Mouse (Mus musculus) lung, embryonic 15.5 days (tissue): Measurements from ENCODE around the gene Ppp2r1b. TPM values are rescaled to one million over a fixed set of nuclear protein-coding genes. Genes with fewer than 3 reads are reported as not detected.
A peak's percentile ranks its signal among the peaks of the same experiment; 100 is the strongest.
"Not testable (repeated sequence)": the region's sequence is repeated elsewhere in the genome, so short reads cannot be mapped to it uniquely, and the experiment has no call there.

Source experiments
- ATAC-seq: fragments of 200-750 bp; cut with Nextera tagmentation; 2 replicates; pipeline ENCODE4 v1.8.0; 2017; ENCODE audit warnings: moderate number of reproducible peaks, borderline replicate concordance; ENCODE audit not compliant: low FRiP score, low TSS enrichment; ENCODE audit errors: extremely low read depth
- H3K27ac ChIP-seq: fragments of 300-500 bp; sonication (generic); 2 replicates; pipeline ENCODE4 v1.5.1; 2015; ENCODE audit warnings: moderate library complexity, mild to moderate bottlenecking, inconsistent platforms
- H3K27me3 ChIP-seq: fragments of 300-500 bp; sonication (generic); 2 replicates; pipeline ENCODE4 v1.6.1; 2015; ENCODE audit warnings: inconsistent platforms
- H3K36me3 ChIP-seq: fragments of 300-500 bp; sonication (generic); 2 replicates; pipeline ENCODE4 v1.6.1; 2015; ENCODE audit warnings: inconsistent platforms
- H3K4me1 ChIP-seq: fragments of 300-500 bp; sonication (generic); 2 replicates; pipeline ENCODE4 v1.6.1; 2015; ENCODE audit warnings: inconsistent platforms
- H3K4me2 ChIP-seq: fragments of 300-500 bp; sonication (generic); 2 replicates; pipeline ENCODE4 v1.6.1; 2015; ENCODE audit warnings: inconsistent platforms, mild to moderate bottlenecking, moderate library complexity
- H3K4me3 ChIP-seq: fragments of 300-500 bp; sonication (generic); 2 replicates; pipeline ENCODE4 v1.5.1; 2015; ENCODE audit warnings: mild to moderate bottlenecking, inconsistent platforms
- H3K9ac ChIP-seq: fragments of 300-500 bp; sonication (generic); 2 replicates; pipeline ENCODE4 v1.6.1; 2015; ENCODE audit warnings: inconsistent platforms
- H3K9me3 ChIP-seq: fragments of 300-500 bp; sonication (generic); 2 replicates; pipeline ENCODE4 v1.6.1; 2016; ENCODE audit warnings: inconsistent platforms
- WGBS: fragments of 180-500 bp; shearing (Covaris S2); methylation state at CpG from one replicate; pipeline ENCODE4 v1.1.7; 2015; 5-methylcytosine and 5-hydroxymethylcytosine counted together
- polyA plus RNA-seq: library from polyadenylated mRNA; unstranded; fragments of >200 nt; fragmentation: Nextera tagmentation; extraction: Ambion mirVana; gene quantifications from 2 replicates; pipeline ENCODE4 v1.2.1, GENCODE M21; 2015

The Ppp2r1b gene
- polyA plus RNA-seq, 1 experiment from 2014 or later = 66.1 TPM

DNA sequence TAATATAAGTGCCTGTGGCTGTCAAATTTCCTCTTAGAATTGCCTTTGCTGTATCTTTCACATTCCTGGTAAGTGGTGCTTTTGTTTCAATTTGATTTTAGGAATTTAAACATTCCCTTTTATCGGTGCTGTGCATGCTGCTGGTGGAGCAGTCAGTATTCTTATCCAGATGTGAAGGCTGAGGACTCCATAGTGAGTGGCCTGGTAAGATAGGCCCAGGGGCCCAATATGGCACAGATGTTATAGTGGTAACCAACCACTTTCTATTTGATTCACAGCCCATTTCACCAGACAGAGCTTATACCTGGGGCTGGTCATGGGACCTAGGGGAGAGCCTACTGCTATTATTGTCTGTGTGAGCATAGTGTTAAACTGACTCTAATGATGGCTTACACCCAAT lies 28.6 kb upstream of the Ppp2r1b start:
- Histone ChIP-seq H3K27ac (no peak overlapping the region), H3K4me2 (no peak overlapping the region), H3K9ac (no peak overlapping the region), H3K9me3 (no peaks in the 10 kb centered on the region), H3K4me1 (no peaks in the 10 kb centered on the region), H3K36me3 (peaks cover 34% of the 10 kb centered on the region), H3K4me3 (no peak overlapping the region), H3K27me3 (no peaks in the 10 kb centered on the region)
- ATAC-seq = no peak
- WGBS = 100% methylated on average over 1 of the region's 1 CpGs

DNA sequence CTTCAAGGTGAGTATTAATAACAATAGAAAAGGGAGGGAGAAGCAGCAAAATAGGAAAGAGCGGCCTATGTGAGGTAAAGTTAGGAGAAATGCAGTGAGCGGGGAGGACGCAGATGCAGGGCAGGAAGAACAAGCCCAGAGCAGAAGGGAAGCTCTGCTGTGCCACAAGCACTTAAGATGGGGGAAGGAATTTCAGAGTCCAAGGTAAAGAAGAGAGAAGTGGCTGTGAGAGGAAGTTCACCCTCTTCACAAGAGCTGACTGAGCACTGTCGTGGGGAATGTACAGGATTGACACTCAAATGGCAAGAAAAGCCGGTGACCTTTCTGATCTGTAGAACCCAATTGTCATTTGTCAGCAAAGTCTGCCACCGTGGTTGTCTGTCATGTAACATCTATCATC lies 27.1 kb upstream of the Ppp2r1b start:
- ATAC-seq = no peak
- H3K4me2 ChIP-seq = no peak overlapping the region
- H3K9ac ChIP-seq = no peak overlapping the region
- H3K27me3 ChIP-seq = no peaks in the 10 kb centered on the region
- no peaks in the 10 kb centered on the region for H3K4me1 ChIP-seq
- no peaks in the 10 kb centered on the region for H3K9me3 ChIP-seq
- no peak overlapping the region for H3K27ac ChIP-seq
- no peak overlapping the region for H3K4me3 ChIP-seq
- peaks cover 31% of the 10 kb centered on the region for H3K36me3 ChIP-seq
- WGBS = 68% methylated on average over 6 of the region's 6 CpGs

DNA sequence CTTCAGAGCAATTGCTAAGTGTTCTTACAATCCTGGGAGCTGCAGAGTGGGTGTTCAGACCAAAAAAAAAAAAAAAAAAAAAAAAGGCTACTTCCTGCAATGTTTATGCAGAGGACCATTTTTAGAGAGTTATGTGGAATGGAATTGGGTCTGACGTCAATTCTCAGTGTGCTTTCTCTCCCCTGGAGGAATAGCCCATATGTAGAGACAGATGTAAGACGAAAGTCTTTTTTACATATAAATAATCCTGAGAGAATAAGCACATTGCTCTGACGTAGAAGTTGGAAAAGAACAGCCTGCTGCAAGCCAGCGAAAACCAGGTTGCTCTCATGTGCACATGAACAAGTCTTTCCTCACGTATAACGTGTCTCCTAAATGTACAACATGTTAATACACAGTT lies 25.4 kb upstream of the Ppp2r1b start:
- no peak for ATAC-seq
- no peak overlapping the region for H3K9ac ChIP-seq
- no peak overlapping the region for H3K4me3 ChIP-seq
- no peaks in the 10 kb centered on the region for H3K27me3 ChIP-seq
- H3K36me3 ChIP-seq = peaks cover 24% of the 10 kb centered on the region; the same call in 1 of the 2 replicates
- no peak overlapping the region for H3K27ac ChIP-seq
- 86% methylated on average over 6 of the region's 6 CpGs for WGBS
- H3K9me3 ChIP-seq = no peaks in the 10 kb centered on the region
- no peak overlapping the region for H3K4me2 ChIP-seq
- no peaks in the 10 kb centered on the region for H3K4me1 ChIP-seq

DNA sequence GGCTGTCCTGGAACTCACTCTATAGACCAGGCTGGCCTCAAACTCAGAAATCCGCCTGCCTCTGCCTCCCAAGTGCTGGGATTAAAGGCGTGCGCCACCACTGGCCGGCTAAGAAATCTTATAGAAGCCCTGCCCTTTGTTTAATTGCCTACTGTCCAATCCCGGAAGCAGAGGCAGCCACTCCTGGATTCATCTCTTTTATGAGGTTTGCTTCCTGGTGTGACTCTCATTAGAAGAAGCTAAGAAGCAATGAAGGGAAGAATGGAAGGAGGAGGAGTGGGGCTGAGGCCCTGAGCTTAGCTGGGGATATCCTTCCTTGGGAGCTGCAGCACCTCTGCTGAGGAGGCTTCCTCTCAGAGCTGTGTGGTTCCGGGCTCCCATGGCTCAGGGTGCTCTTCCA lies 23.4 kb upstream of the Ppp2r1b start:
- Histone ChIP-seq H3K4me2 (no peak overlapping the region), H3K27ac (no peak overlapping the region), H3K36me3 (peaks cover 24% of the 10 kb centered on the region; the same call in 1 of the 2 replicates), H3K9me3 (no peaks in the 10 kb centered on the region), H3K9ac (no peak overlapping the region), H3K4me3 (no peak overlapping the region), H3K27me3 (no peaks in the 10 kb centered on the region), H3K4me1 (no peaks in the 10 kb centered on the region)
- ATAC-seq = no peak
- 95% methylated on average over 6 of the region's 6 CpGs for whole genome bisulfite sequencing

DNA sequence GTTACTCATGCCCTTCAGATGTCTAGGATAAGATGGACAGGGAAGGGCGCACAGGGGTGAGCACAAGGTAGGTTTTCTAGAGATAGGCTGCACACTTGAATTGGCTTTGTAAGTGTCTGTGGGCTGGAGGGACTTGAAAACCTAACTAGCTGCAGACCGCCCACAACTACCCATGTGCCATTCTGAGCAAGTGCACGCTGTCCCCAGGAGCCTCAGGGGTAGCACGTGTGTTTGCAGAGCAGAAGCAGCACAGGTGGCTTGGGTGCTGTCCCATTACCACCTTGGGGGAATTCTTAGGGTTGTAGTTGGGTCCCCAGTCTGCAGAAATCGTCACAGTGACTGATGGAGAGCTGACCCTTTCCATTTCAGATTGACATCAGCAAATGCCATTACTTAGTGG lies 22.9 kb upstream of the Ppp2r1b start:
- H3K4me3 ChIP-seq = no peak overlapping the region
- H3K4me2 ChIP-seq = no peak overlapping the region
- no peaks in the 10 kb centered on the region for H3K9me3 ChIP-seq
- no peaks in the 10 kb centered on the region for H3K4me1 ChIP-seq
- H3K27me3 ChIP-seq = no peaks in the 10 kb centered on the region
- no peak overlapping the region for H3K9ac ChIP-seq
- peaks cover 21% of the 10 kb centered on the region; the same call in 1 of the 2 replicates for H3K36me3 ChIP-seq
- no peak for ATAC-seq
- WGBS = 88% methylated on average over 5 of the region's 5 CpGs
- H3K27ac ChIP-seq = no peak overlapping the region

DNA sequence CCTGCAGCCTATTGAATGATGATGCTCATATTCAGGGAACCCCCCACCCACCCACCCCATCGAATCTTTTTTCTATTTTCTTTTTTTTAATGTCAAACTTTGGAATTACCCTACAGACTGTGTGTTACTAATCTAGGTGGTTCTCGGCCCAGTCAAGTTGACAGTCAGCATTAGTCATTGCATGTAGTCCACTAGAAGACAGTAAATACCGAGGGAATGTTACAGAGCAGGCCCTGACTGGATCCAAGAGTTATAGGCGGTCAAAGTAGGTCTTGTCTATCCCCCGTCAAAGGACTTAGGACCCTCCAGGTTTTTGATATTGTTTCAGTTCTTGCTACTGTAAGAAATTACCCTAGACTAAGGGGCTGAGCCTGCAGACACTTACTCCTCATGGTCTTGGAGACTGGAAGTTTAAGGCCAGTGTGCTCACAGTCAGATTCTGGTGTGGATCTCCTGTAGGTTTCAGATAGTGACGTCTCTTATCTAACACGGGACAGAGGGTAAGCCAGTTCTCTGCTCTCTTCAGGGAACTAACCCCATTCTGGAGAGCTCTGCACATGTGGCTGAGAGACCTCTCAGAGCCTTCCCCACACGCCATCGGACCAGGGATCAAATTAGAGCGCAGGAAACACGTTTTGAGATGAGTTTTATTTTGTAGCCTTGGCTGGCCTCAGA lies 21.2 kb upstream of the Ppp2r1b start:
- Histone ChIP-seq H3K9me3 (no peaks in the 10 kb centered on the region), H3K27me3 (no peaks in the 10 kb centered on the region), H3K4me1 (no peaks in the 10 kb centered on the region), H3K36me3 (peaks cover 30% of the 10 kb centered on the region), H3K4me3 (no peak overlapping the region), H3K27ac (no peak overlapping the region), H3K4me2 (no peak overlapping the region), H3K9ac (no peak overlapping the region)
- ATAC-seq = peak; percentile 31; the same call in 1 of the 2 replicates
- 87% methylated on average over 11 of the region's 11 CpGs for WGBS

DNA sequence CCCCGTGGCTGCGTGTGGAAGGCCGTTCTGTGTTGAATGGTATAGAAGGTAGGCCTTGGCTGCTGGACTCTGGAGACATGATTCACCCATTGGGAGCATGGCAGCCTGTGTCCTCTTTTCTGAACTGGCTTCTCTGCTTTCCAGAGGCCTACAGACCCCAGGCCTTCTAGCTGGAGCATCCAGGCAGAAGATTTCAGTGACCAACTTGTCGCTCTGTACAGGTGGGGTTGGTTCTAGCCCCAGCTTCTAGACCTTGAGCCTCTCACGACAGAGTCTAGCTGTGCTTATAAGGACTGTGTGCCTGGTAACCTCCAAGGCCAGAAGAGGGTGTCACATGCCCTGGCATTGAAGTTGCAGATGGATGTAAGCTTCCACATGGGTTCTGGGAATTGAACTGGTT lies 13.6 kb upstream of the Ppp2r1b start:
- 93% methylated on average over 5 of the region's 5 CpGs for WGBS
- no peaks in the 10 kb centered on the region for H3K9me3 ChIP-seq
- peaks cover 12% of the 10 kb centered on the region for H3K36me3 ChIP-seq

DNA sequence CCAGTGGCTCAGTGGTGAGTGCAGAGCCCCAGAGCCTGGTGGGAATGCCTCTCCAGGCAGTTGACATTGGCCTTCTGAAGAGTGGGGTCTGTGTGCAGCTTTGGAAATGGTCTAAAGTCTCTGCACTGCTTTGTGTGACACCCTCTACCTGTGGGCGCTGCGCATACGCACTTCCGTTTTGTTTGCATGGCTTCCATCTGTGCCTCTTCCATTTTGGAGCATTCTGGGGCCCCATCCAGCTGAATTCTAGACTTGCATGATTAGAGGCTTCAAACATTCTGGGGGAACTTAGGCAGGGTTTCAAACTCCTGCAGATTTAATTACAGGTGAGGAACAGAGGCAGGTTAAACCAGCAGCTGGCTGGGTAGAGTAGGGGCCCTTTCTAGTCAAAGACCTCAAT lies 12.9 kb upstream of the Ppp2r1b start:
- Histone ChIP-seq H3K9ac (no peak overlapping the region), H3K9me3 (no peaks in the 10 kb centered on the region), H3K4me1 (no peaks in the 10 kb centered on the region), H3K36me3 (peaks cover 10% of the 10 kb centered on the region), H3K4me2 (no peak overlapping the region), H3K27me3 (no peaks in the 10 kb centered on the region), H3K27ac (no peak overlapping the region), H3K4me3 (no peak overlapping the region)
- ATAC-seq = no peak
- WGBS = 94% methylated on average over 4 of the region's 4 CpGs

More for the DNA sequence above, 13.6 kb upstream of the Ppp2r1b start:
- ATAC-seq = no peak
- Histone ChIP-seq H3K4me1 (no peaks in the 10 kb centered on the region), H3K4me3 (no peak overlapping the region), H3K27me3 (no peaks in the 10 kb centered on the region), H3K9ac (no peak overlapping the region), H3K4me2 (no peak overlapping the region), H3K27ac (no peak overlapping the region)

DNA sequence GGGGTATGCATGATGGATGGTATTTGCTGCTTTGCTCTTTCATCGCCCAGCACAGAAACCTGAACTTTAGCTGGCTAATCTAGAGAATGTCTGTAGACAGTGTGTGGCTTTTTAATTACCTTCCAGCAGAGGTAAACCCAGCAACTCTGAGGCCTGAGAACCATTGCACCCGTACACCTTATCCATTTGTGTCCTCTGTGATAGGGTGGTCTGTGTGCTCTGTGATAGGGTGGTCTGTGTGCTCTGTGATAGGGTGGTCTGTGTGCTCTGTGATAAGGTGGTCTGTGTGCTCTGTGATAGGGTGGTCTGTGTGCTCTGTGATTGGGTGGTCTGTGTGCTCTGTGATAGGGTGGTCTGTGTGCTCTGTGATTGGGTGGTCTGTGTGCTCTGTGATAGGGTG lies 12.5 kb upstream of the Ppp2r1b start:
- not testable (repeated sequence) for H3K4me1 ChIP-seq, ATAC-seq, H3K9me3 ChIP-seq, H3K27ac ChIP-seq, H3K9ac ChIP-seq, H3K4me3 ChIP-seq, H3K27me3 ChIP-seq, H3K4me2 ChIP-seq
- 74% methylated on average over 2 of the region's 2 CpGs for WGBS
- peaks cover 10% of the 10 kb centered on the region for H3K36me3 ChIP-seq

DNA sequence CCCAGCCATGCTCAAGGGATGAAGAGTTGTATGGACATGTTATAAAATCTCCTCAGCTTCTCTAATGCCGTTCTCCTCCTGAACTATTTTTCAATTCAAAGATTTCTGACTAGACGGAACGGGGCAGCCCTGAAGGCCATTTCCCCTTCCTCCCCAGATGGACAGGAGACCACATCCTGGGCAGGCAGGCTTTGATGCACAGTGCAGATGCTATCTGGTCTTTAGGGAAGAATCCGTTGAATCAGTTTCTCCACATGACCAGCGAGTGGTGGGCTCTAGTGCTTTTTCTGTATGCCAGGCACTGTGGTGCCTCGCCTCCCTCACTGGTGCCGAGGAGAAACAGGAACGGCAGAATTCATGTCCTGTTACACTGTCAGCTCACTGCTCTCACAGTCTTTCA lies 11.3 kb upstream of the Ppp2r1b start:
- no peak for ATAC-seq
- H3K9ac ChIP-seq = no peak overlapping the region
- H3K9me3 ChIP-seq = no peaks in the 10 kb centered on the region
- H3K4me1 ChIP-seq = no peaks in the 10 kb centered on the region
- H3K27ac ChIP-seq = no peak overlapping the region
- H3K36me3 ChIP-seq = peaks cover 3% of the 10 kb centered on the region; the same call in 1 of the 2 replicates
- no peak overlapping the region for H3K4me2 ChIP-seq
- H3K27me3 ChIP-seq = no peaks in the 10 kb centered on the region
- H3K4me3 ChIP-seq = no peak overlapping the region
- WGBS = 62% methylated on average over 8 of the region's 8 CpGs

DNA sequence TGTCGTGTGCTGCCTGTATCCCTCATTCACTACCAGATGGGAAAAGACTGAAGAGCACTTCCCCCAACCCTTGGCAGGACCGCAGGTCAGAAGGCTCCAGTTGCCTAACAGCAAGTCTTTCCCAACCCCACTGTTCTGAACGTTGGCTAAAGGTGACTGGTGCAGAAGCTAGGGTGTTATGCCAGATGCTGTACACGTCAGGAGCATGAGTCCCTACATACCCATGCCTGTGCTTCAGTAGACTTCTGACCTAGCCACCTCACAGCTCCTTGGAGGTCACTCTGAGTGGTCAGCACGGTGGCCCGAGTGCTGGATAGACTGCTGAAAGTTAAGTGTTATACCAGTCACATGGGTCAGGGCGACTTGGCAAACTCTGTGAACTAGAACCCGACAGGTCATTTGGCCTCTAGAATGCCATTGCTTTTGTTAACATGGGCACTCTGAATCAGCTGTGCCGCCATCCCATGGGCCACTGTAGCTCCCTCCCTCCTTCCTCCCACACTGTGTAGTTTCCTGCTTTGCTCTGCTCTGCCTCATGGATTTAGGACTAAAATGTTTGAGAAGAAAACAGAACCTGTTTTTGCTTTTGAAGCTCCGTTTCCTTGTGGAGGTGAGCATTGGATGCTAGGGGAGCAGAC lies 9.9 kb upstream of the Ppp2r1b start:
- 81% methylated on average over 10 of the region's 10 CpGs for WGBS
- Histone ChIP-seq H3K9ac (no peak overlapping the region), H3K4me3 (no peak overlapping the region), H3K4me1 (no peaks in the 10 kb centered on the region), H3K4me2 (no peak overlapping the region), H3K9me3 (no peaks in the 10 kb centered on the region), H3K27ac (no peak overlapping the region), H3K36me3 (0 out of 2 replicates have a peak, but pooled peaks cover 5% of the 10 kb centered on the region), H3K27me3 (no peaks in the 10 kb centered on the region)
- no peak for ATAC-seq

DNA sequence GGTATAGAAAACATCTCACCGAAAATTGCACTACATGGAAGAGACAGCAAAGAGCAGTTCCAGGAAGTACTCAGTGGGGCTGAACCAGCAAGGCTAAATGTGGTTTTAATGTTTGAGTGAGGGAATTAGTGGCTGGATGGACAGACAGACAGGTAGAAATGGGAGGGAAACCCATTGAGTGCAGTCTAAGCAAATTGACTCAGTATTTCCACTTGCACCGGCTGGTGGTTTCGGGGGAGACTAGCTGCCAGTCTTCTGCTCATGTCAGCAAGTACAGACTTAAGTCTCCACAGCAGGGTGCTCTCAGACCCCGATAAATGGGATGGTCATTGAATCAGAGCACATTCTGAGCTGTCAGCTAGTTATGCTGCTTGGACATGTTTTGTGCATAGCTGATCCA lies 9.0 kb upstream of the Ppp2r1b start:
- no peaks in the 10 kb centered on the region for H3K27me3 ChIP-seq
- H3K36me3 ChIP-seq = 0 out of 2 replicates have a peak, but pooled peaks cover 5% of the 10 kb centered on the region
- H3K4me1 ChIP-seq = no peaks in the 10 kb centered on the region
- WGBS = 90% methylated on average over 4 of the region's 4 CpGs
- no peak overlapping the region for H3K27ac ChIP-seq
- H3K9ac ChIP-seq = no peak overlapping the region
- H3K4me2 ChIP-seq = no peak overlapping the region
- ATAC-seq = no peak
- no peak overlapping the region for H3K4me3 ChIP-seq
- no peaks in the 10 kb centered on the region for H3K9me3 ChIP-seq
